Mouse (Mus musculus) adrenal gland, adult (tissue): ENCODE results near the gene Neurl2.
"Not testable (repeated sequence)": the region's sequence is repeated elsewhere in the genome, so short reads cannot be mapped to it uniquely, and the experiment has no call there.

Source experiments
- DNase-seq, 2 experiments: peaks; one replicate each; pipeline ENCODE4 v3.0.0; 2022 to 2023; ENCODE audit warnings: low spot score in 1 of 2; ENCODE audit not compliant: inconsistent age in 2 of 2

Neurl2 gene

GRCm38 (mm10) chr2:164859155-164859554 is 25.9 kb upstream of the Neurl2 start:
- no peak for DNase-seq

DNA sequence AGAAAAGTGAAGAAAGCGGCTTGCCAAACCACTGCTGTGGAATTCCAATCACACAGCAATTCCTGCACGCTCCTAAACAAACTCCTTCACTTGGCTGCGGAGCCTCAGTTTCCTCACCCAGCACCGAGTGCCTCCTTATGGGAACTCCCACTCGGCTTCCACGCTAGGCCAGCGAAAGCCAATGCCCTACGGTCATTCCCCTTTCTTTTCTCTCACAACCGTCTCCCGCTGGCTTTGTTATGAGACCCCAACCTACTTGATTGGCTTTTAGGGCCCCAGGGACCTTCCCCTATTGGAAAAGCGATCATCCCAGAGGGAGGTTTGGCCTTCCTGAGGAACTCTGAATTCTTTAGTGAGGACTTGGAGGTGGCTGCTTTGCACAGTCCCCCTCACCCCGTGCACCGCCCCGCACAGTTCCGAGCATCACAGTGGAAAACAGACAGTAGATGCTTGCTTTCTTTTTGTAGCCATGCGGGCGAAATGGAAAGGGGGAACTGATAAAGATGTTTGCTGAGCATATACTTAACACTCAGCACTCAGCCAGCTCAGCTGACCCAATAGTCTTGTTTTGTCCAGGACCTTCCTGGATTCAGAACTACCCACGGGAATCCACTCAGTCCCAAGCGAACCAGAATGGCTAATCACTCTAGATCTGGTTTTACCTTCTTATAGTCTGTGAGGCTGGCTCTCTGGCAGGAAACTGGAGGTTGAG is 24.7 kb upstream of the Neurl2 start:
- no peak for DNase-seq

GRCm38 (mm10) chr2:164857101-164857821 is 24.0 kb upstream of the Neurl2 start, which contains the start of gene Pltp:
Gene Pltp, minus strand, starts transcription at chr2:164857711.
- peak; percentile 42 to 74 for DNase-seq

GRCm38 (mm10) chr2:164856309-164857100 is 23.2 kb upstream of the Neurl2 start:
- no peak for DNase-seq

DNA sequence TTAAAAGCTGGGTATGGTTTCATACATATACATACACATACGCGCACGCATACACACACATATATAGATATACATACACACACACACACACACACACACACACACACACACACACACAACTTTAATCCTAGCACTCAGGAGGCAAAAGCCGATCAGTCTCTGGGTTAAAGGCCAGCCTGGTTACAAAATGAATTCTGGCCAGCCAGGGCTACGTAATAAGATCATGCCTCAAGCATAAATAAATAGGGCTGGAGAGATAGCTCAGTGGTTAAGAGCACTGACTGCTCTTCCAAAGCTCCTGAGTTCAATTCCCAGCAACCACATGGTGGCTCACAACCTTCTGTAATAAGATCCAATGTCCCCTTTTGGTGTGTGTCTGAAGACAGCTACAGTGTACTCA is 22.3 kb upstream of the Neurl2 start:
- not testable (repeated sequence) for DNase-seq

GRCm38 (mm10) chr2:164850061-164850460 is 16.8 kb upstream of the Neurl2 start:
- no peak for DNase-seq

- DNase-seq = no peak
Observed at GRCm38 (mm10) chr2:164845782-164846181, 12.5 kb upstream of the Neurl2 start.

GRCm38 (mm10) chr2:164835164-164835563 is 1.9 kb upstream of the Neurl2 start:
- no peak for DNase-seq

GRCm38 (mm10) chr2:164834531-164834930 is 1.3 kb upstream of the Neurl2 start:
- DNase-seq = peak in 1 of 2 experiments; percentile 58

- DNase-seq = peak; percentile 86 to 95
Observed at GRCm38 (mm10) chr2:164832748-164833301, 431 bp downstream of the Neurl2 start, which contains the start of gene Ctsa. Gene Ctsa, plus strand, starts transcription at chr2:164832873.

- DNase-seq = no peak
Observed at GRCm38 (mm10) chr2:164832032-164832747, 1.1 kb downstream of the Neurl2 start.

- DNase-seq = no peak
Observed at GRCm38 (mm10) chr2:164831029-164831428, 2.2 kb downstream of the Neurl2 start.

GRCm38 (mm10) chr2:164829090-164829489 is 4.2 kb downstream of the Neurl2 start:
- DNase-seq = no peak

GRCm38 (mm10) chr2:164828437-164828836 is 4.8 kb downstream of the Neurl2 start, which contains the start of gene Spata25:
Gene Spata25, minus strand, starts transcription at chr2:164828537.
- DNase-seq = no peak

DNA sequence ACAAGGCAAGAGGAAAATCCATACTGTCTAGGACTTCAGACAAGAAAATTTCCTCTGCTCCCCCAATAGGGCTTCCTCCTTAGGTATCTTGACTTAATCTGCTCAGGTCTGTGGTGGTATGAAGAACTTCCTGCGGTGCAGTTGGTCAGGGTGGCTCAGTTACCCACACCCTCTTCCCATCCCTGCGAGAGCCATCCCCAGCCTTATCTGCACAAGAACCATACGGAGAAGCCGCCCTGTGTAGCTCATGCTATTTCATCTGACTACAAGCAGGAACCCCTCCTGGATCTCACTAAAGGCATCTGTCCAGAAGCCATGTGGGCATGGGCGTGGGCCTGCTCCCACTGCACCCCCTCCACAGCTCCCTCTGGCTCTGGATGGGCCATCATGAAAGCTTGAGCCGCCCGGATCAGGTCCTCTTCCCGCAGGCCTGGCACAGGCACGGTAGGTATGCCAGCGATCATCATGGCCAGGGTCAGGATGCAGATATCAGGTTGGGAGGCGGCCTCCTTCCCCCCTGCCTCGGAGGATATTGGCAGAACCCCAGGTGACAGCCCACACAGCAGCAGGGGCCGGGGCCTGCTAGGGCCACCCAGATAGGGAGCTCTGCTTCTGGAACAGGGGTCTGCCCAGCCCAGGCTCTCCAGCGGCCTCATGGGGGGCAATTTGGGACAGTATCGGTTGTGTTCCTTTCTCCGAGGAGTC is 6.0 kb downstream of the Neurl2 start:
- DNase-seq = no peak

- no peak for DNase-seq
Observed at GRCm38 (mm10) chr2:164825521-164825920, 7.7 kb downstream of the Neurl2 start.

DNA sequence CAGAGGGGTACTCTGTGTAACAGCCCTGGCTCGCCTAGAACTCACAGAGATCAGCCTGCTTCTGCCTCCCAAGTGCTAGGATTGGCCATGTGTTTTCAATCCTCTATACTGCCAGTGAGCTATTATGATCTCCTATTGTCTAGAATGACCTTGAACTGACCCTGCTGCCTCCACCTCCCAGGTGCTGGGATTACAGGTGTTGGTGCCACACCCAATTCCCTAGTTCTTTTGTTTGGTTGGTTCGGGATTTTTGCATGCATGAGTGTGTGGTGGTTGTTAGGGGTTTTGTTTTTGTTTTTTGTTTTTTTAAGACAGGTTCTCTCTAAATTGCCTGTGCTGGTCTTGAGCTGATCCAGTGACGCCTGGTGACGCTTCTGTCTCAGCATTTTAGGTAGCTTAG is 9.3 kb downstream of the Neurl2 start:
- DNase-seq = no peak

- peak in 1 of 2 experiments; percentile 36 for DNase-seq
Observed at GRCm38 (mm10) chr2:164823181-164823585, 10.1 kb downstream of the Neurl2 start.

DNA sequence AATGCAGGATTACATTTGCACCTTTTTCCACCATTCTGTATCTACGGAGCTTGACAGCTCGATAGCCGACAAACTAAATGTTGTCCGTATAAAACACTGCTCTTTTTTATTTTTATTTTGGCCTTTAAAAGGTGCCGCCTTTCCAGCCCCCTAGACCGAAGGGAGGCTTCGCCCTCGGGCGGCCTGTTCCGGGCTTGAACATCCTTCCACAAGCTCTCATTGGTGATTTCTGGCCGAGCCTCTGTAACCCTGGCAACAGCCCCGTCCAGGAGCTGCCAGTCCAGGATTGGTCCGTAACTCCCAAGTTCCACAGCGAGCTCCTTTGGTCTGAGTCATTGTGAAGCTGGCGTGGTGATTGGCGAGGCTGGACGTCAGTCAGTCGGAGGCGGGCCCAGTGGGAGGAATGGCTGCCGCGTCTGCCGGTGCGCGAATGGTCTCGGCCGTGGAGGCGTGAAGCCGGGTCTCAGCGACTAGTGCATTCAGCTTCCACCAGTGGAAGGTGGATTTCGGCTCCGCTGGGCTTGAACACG is 10.6 kb downstream of the Neurl2 start, which contains the start of gene Zswim1:
Gene Zswim1 (plus strand): TSS at position 51 of the 530 bp plus-strand sequence.
- DNase-seq = peak; percentile 99 to 100
